Mouse (Mus musculus) olfactory bulb, adult 2 months (tissue): ENCODE results near the gene Chrm3. TPM values are rescaled to one million over a fixed set of nuclear protein-coding genes. Genes with fewer than 3 reads are reported as not detected.

Experiments used
- H3K27ac ChIP-seq: fragments of 200-500 bp; 2 replicates; pipeline ENCODE4 v1.5.1; 2012; ENCODE audit warnings: low read depth, low read length; ENCODE audit not compliant: insufficient read depth
- H3K4me1 ChIP-seq: fragments of 200-500 bp; 2 replicates; pipeline ENCODE4 v1.6.1; 2012; ENCODE audit warnings: low read length; ENCODE audit not compliant: control insufficient read depth, insufficient read depth
- H3K4me3 ChIP-seq: fragments of 200-500 bp; 2 replicates; pipeline ENCODE4 v1.5.1; 2012; ENCODE audit warnings: mild to moderate bottlenecking, low read depth, low read length, moderate library complexity; ENCODE audit not compliant: insufficient read depth
- CTCF ChIP-seq: fragments of 200-500 bp; IDR thresholded peaks from 2 replicates; pipeline ENCODE4 v1.5.1; 2012; ENCODE audit warnings: low read depth, mild to moderate bottlenecking, low read length, moderate library complexity; ENCODE audit not compliant: insufficient read depth
- POLR2A ChIP-seq: fragments of 200-500 bp; IDR thresholded peaks from 2 replicates; pipeline ENCODE4 v1.6.1; 2012; ENCODE audit warnings: mild to moderate bottlenecking, low read depth, low read length, moderate library complexity; ENCODE audit not compliant: insufficient read depth
- WGBS: fragments of 180-500 bp; shearing (Covaris S2); methylation state at CpG from one replicate; pipeline ENCODE4 v1.1.7; 2018; 5-methylcytosine and 5-hydroxymethylcytosine counted together
- polyA plus RNA-seq: library from polyadenylated mRNA; stranded (reverse); fragments of >200 nt; gene quantifications from 2 replicates; pipeline ENCODE4 v1.2.4, GENCODE M21; 2012; ENCODE audit warnings: low replicate concordance; ENCODE audit not compliant: missing spikeins, insufficient read depth, insufficient read length

Chrm3 gene
- polyA plus RNA-seq, 1 experiment, result not detected

- no peak overlapping the region for H3K4me3 ChIP-seq
- H3K27ac ChIP-seq, result no peak overlapping the region
- TF ChIP-seq CTCF, result no peak
- TF ChIP-seq POLR2A, result no peak
- WGBS, result 86% methylated on average over 4 of the region's 4 CpGs
- no peaks in the 10 kb centered on the region for H3K4me1 ChIP-seq
Observed at GRCm38 (mm10) chr13:10332762-10333161, 27.9 kb downstream of the Chrm3 start.

- Histone ChIP-seq H3K4me1 (no peaks in the 10 kb centered on the region), H3K4me3 (no peak overlapping the region), H3K27ac (no peak overlapping the region)
- TF ChIP-seq POLR2A, result no peak
- no peak for TF ChIP-seq CTCF
Observed at GRCm38 (mm10) chr13:10309811-10310210, 50.8 kb downstream of the Chrm3 start.

GRCm38 (mm10) chr13:10295160-10295559, 65.5 kb downstream of the Chrm3 start:
- no peaks in the 10 kb centered on the region for H3K4me1 ChIP-seq
- H3K27ac ChIP-seq, result no peak overlapping the region
- no peak overlapping the region for H3K4me3 ChIP-seq
- WGBS, result 85% methylated on average over 2 of the region's 2 CpGs
- no peak for TF ChIP-seq CTCF
- no peak for TF ChIP-seq POLR2A

- WGBS, result 73% methylated on average over 4 of the region's 4 CpGs
- H3K4me1 ChIP-seq, result no peaks in the 10 kb centered on the region
Observed at GRCm38 (mm10) chr13:10284331-10284730, 76.3 kb downstream of the Chrm3 start.

GRCm38 (mm10) chr13:10274907-10275306, 85.7 kb downstream of the Chrm3 start:
- WGBS, result 73% methylated on average over 1 of the region's 1 CpGs
- Histone ChIP-seq H3K4me3 (no peak overlapping the region), H3K27ac (no peak overlapping the region), H3K4me1 (no peaks in the 10 kb centered on the region)
- no peak for TF ChIP-seq CTCF
- no peak for TF ChIP-seq POLR2A

More at GRCm38 (mm10) chr13:10284331-10284730, 76.3 kb downstream of the Chrm3 start:
- Histone ChIP-seq H3K27ac (no peak overlapping the region), H3K4me3 (no peak overlapping the region)
- no peak for TF ChIP-seq CTCF
- TF ChIP-seq POLR2A, result no peak

- H3K4me1 ChIP-seq, result no peaks in the 10 kb centered on the region
- TF ChIP-seq POLR2A (no peak), CTCF (no peak)
- no peak overlapping the region for H3K4me3 ChIP-seq
- WGBS, result 90% methylated on average over 3 of the region's 3 CpGs
- H3K27ac ChIP-seq, result no peak overlapping the region
Observed at GRCm38 (mm10) chr13:10263784-10264183, 96.9 kb downstream of the Chrm3 start.

GRCm38 (mm10) chr13:10253049-10253448, 107.6 kb downstream of the Chrm3 start:
- H3K4me3 ChIP-seq, result no peak overlapping the region
- TF ChIP-seq CTCF (no peak), POLR2A (no peak)
- no peaks in the 10 kb centered on the region for H3K4me1 ChIP-seq
- H3K27ac ChIP-seq, result no peak overlapping the region

GRCm38 (mm10) chr13:10251499-10252179, 109.0 kb downstream of the Chrm3 start:
- 65% methylated on average over 5 of the region's 5 CpGs for WGBS

GRCm38 (mm10) chr13:10244243-10244998, 116.2 kb downstream of the Chrm3 start:
- 45% methylated on average over 1 of the region's 1 CpGs for WGBS
- TF ChIP-seq POLR2A (no peak), CTCF (no peak)
- Histone ChIP-seq H3K27ac (no peak overlapping the region), H3K4me1 (no peaks in the 10 kb centered on the region), H3K4me3 (no peak overlapping the region)

More at GRCm38 (mm10) chr13:10251499-10252179, 109.0 kb downstream of the Chrm3 start:
- no peak for TF ChIP-seq POLR2A
- TF ChIP-seq CTCF, result no peak
- no peaks in the 10 kb centered on the region for H3K4me1 ChIP-seq
- H3K27ac ChIP-seq, result no peak overlapping the region
- no peak overlapping the region for H3K4me3 ChIP-seq
